Mouse (Mus musculus) G1E (cell line): ENCODE measurements around the gene Wdr26.

Experiments used
- CTCF ChIP-seq: IDR thresholded peaks from 2 replicates; pipeline ENCODE4 v1.5.1; 2012; ENCODE audit warnings: low read depth, low read length, inconsistent platforms, mixed read lengths
- GATA1 ChIP-seq: IDR thresholded peaks from 2 replicates; pipeline ENCODE4 v1.6.1; 2012; ENCODE audit warnings: borderline replicate concordance, low read length, inconsistent platforms, mixed read lengths

DNA sequence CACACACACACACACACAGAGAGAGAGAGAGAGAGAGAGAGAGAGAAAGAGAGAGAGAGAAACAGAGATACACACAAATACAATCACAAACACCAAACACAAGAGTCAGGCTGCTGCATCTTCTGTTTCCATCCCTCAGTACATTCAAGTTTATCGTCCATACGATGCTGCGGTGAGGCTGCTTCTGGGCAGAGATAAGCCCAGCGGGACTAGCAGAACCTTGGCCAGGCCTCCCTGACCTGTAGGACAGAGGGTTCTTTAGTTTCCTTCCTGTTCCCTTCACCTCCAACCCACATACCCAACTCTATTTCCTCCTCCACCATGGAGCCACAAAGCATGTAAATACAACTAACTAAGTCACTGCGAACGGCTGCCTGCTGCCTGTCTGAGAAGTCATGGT, 37.7 kb upstream of the Wdr26 start:
- TF ChIP-seq GATA1 (no peak), CTCF (no peak)
